Mouse (Mus musculus) brain, embryonic 14.5 days (tissue): ENCODE results near the gene Carns1.
A peak's percentile ranks its signal among the peaks of the same experiment; 100 is the strongest.

ENCODE experiments used
- CTCF ChIP-seq: fragments of 200-500 bp; IDR thresholded peaks from 2 replicates; pipeline ENCODE4 v1.5.1; 2012; ENCODE audit warnings: inconsistent platforms, mild to moderate bottlenecking, moderate library complexity, borderline replicate concordance; ENCODE audit not compliant: insufficient read depth, insufficient read length; ENCODE audit errors: extremely low read depth
- POLR2A ChIP-seq: fragments of 200-500 bp; IDR thresholded peaks from 2 replicates; pipeline ENCODE4 v1.6.1; 2012; ENCODE audit warnings: mild to moderate bottlenecking, inconsistent platforms, borderline replicate concordance; ENCODE audit not compliant: poor library complexity, insufficient read depth, insufficient read length, severe bottlenecking; ENCODE audit errors: extremely low read depth

- TF ChIP-seq POLR2A = peak; percentile 91
- peak; percentile 71 for TF ChIP-seq CTCF
Observed at GRCm38 (mm10) chr19:4125741-4126696, 49.3 kb downstream of the Carns1 start, which contains the start of gene Aip.
